Mouse (Mus musculus): ENCODE data around the gene Fam196b. TPM values are rescaled to one million over a fixed set of nuclear protein-coding genes. Genes with fewer than 3 reads are reported as not detected.

The Fam196b gene
- 0.47 and 0.75 TPM in 2 replicates for polyA plus RNA-seq (2012; rRNA removed)

- peak within 1 kb of the TSS; percentile 36; the same call in 1 of the 2 replicates for H3K4me3 ChIP-seq (ENCODE audit: insufficient read depth, low read length)
- peaks cover 3% of the 10 kb centered on the region for H3K4me1 ChIP-seq (ENCODE audit: control insufficient read depth, insufficient read depth, low read length)
- H3K27ac ChIP-seq (ENCODE audit: insufficient read depth, low read length), result no peak within 1 kb of the TSS
- TF ChIP-seq POLR2A (IDR thresholded peaks at IDR 0.05; ENCODE audit: extremely low read depth, insufficient read depth, low read length) (no peak), CTCF (IDR thresholded peaks at IDR 0.05; ENCODE audit: extremely low read depth, insufficient read depth, low read length) (peak; percentile 44; the same call in 1 of the 2 replicates)
Observed at GRCm38 (mm10) chr11:34314534-34315379, at the start of gene Fam196b. TSS of gene Fam196b (plus strand) at chr11:34314822.

GRCm38 (mm10) chr11:34272016-34272415, 42.6 kb upstream of the Fam196b start:
- H3K27ac ChIP-seq (ENCODE audit: insufficient read depth, low read length), result no peak overlapping the region
- TF ChIP-seq POLR2A (IDR thresholded peaks at IDR 0.05; ENCODE audit: extremely low read depth, insufficient read depth, low read length) (no peak), CTCF (IDR thresholded peaks at IDR 0.05; ENCODE audit: extremely low read depth, insufficient read depth, low read length) (no peak)
- no peaks in the 10 kb centered on the region for H3K4me1 ChIP-seq (ENCODE audit: control insufficient read depth, insufficient read depth, low read length)
- H3K4me3 ChIP-seq (ENCODE audit: insufficient read depth, low read length), result no peak overlapping the region

- no peaks in the 10 kb centered on the region for H3K4me1 ChIP-seq (ENCODE audit: control insufficient read depth, insufficient read depth, low read length)
- no peak overlapping the region for H3K4me3 ChIP-seq (ENCODE audit: insufficient read depth, low read length)
- TF ChIP-seq CTCF (IDR thresholded peaks at IDR 0.05; ENCODE audit: extremely low read depth, insufficient read depth, low read length) (peak; percentile 60), POLR2A (IDR thresholded peaks at IDR 0.05; ENCODE audit: extremely low read depth, insufficient read depth, low read length) (no peak)
- no peak overlapping the region for H3K27ac ChIP-seq (ENCODE audit: insufficient read depth, low read length)
Observed at GRCm38 (mm10) chr11:34275941-34276340, 38.7 kb upstream of the Fam196b start.

- TF ChIP-seq POLR2A (IDR thresholded peaks at IDR 0.05; ENCODE audit: extremely low read depth, insufficient read depth, low read length) (no peak), CTCF (IDR thresholded peaks at IDR 0.05; ENCODE audit: extremely low read depth, insufficient read depth, low read length) (no peak)
- Histone ChIP-seq H3K4me3 (ENCODE audit: insufficient read depth, low read length) (no peak overlapping the region), H3K27ac (ENCODE audit: insufficient read depth, low read length) (no peak overlapping the region), H3K4me1 (ENCODE audit: control insufficient read depth, insufficient read depth, low read length) (no peaks in the 10 kb centered on the region)
Observed at GRCm38 (mm10) chr11:34276363-34277046, 38.1 kb upstream of the Fam196b start.

GRCm38 (mm10) chr11:34277047-34277445, 37.6 kb upstream of the Fam196b start:
- H3K27ac ChIP-seq (ENCODE audit: insufficient read depth, low read length), result no peak overlapping the region
- no peak overlapping the region for H3K4me3 ChIP-seq (ENCODE audit: insufficient read depth, low read length)
- no peaks in the 10 kb centered on the region for H3K4me1 ChIP-seq (ENCODE audit: control insufficient read depth, insufficient read depth, low read length)
- TF ChIP-seq CTCF (IDR thresholded peaks at IDR 0.05; ENCODE audit: extremely low read depth, insufficient read depth, low read length), result no peak
- TF ChIP-seq POLR2A (IDR thresholded peaks at IDR 0.05; ENCODE audit: extremely low read depth, insufficient read depth, low read length), result no peak

- Histone ChIP-seq H3K27ac (ENCODE audit: insufficient read depth, low read length) (no peak overlapping the region), H3K4me3 (ENCODE audit: insufficient read depth, low read length) (no peak overlapping the region), H3K4me1 (ENCODE audit: control insufficient read depth, insufficient read depth, low read length) (no peaks in the 10 kb centered on the region)
- TF ChIP-seq POLR2A (IDR thresholded peaks at IDR 0.05; ENCODE audit: extremely low read depth, insufficient read depth, low read length), result no peak
- no peak for TF ChIP-seq CTCF (IDR thresholded peaks at IDR 0.05; ENCODE audit: extremely low read depth, insufficient read depth, low read length)
Observed at GRCm38 (mm10) chr11:34284124-34284808, 30.4 kb upstream of the Fam196b start.

GRCm38 (mm10) chr11:34290265-34290664, 24.4 kb upstream of the Fam196b start:
- TF ChIP-seq CTCF (IDR thresholded peaks at IDR 0.05; ENCODE audit: extremely low read depth, insufficient read depth, low read length), result no peak
- no peak for TF ChIP-seq POLR2A (IDR thresholded peaks at IDR 0.05; ENCODE audit: extremely low read depth, insufficient read depth, low read length)
- no peak overlapping the region for H3K4me3 ChIP-seq (ENCODE audit: insufficient read depth, low read length)
- no peaks in the 10 kb centered on the region; the same call in 1 of the 2 replicates for H3K4me1 ChIP-seq (ENCODE audit: control insufficient read depth, insufficient read depth, low read length)
- no peak overlapping the region for H3K27ac ChIP-seq (ENCODE audit: insufficient read depth, low read length)

- H3K4me1 ChIP-seq (ENCODE audit: control insufficient read depth, insufficient read depth, low read length), result no peaks in the 10 kb centered on the region; the same call in 1 of the 2 replicates
- H3K4me3 ChIP-seq (ENCODE audit: insufficient read depth, low read length), result no peak overlapping the region
- TF ChIP-seq CTCF (IDR thresholded peaks at IDR 0.05; ENCODE audit: extremely low read depth, insufficient read depth, low read length), result no peak
- TF ChIP-seq POLR2A (IDR thresholded peaks at IDR 0.05; ENCODE audit: extremely low read depth, insufficient read depth, low read length), result no peak
- H3K27ac ChIP-seq (ENCODE audit: insufficient read depth, low read length), result no peak overlapping the region
Observed at GRCm38 (mm10) chr11:34290708-34291107, 23.9 kb upstream of the Fam196b start.

- TF ChIP-seq CTCF (IDR thresholded peaks at IDR 0.05; ENCODE audit: extremely low read depth, insufficient read depth, low read length) (no peak), POLR2A (IDR thresholded peaks at IDR 0.05; ENCODE audit: extremely low read depth, insufficient read depth, low read length) (no peak)
- no peaks in the 10 kb centered on the region; the same call in 1 of the 2 replicates for H3K4me1 ChIP-seq (ENCODE audit: control insufficient read depth, insufficient read depth, low read length)
- H3K27ac ChIP-seq (ENCODE audit: insufficient read depth, low read length), result no peak overlapping the region
- no peak overlapping the region for H3K4me3 ChIP-seq (ENCODE audit: insufficient read depth, low read length)
Observed at GRCm38 (mm10) chr11:34291304-34291703, 23.3 kb upstream of the Fam196b start.
